Mouse (Mus musculus) neutrophil, adult 5-6 weeks (primary cell): ENCODE results near the gene Acaca. TPM values are rescaled to one million over a fixed set of nuclear protein-coding genes. Genes with fewer than 3 reads are reported as not detected.
"Not testable (repeated sequence)": the region's sequence is repeated elsewhere in the genome, so short reads cannot be mapped to it uniquely, and the experiment has no call there.

ENCODE experiments used
- ATAC-seq: fragments of 151-379, 151-347 bp; 2 replicates; pipeline ENCODE4 v1.8.0; 2017; ENCODE audit warnings: mild to moderate bottlenecking, moderate TSS enrichment; ENCODE audit not compliant: insufficient number of reproducible peaks, poor library complexity, low FRiP score, severe bottlenecking; ENCODE audit errors: extremely low read depth
- total RNA-seq: library from RNA; stranded (forward); fragments of 200-1000 nt; gene quantifications from 2 replicates; pipeline ENCODE4 v1.2.3, GENCODE M21; 2017

Acaca gene
- total RNA-seq, 1 experiment from 2014 or later: 23.2 TPM

GRCm38 (mm10) chr11:84292532-84292931 is 163.1 kb downstream of the Acaca start:
- ATAC-seq: no peak

DNA sequence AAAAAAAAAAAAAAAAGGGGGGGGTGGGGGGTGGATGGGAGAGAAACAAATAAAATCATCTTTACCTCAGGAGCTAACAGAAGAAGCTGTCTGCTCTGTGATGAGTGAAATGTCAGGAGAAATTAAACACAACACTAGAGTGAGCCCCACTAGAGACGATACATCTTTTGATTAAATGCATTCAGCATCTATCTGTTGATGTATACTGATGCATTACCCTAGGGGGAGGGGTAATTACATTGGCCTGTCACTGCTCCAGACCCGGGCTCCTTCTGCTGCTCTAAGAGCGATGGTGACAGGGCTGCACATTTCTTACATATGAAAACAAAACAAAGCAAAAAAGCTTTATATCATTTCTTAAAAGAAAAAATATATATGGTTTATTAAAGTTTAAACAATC is 163.8 kb downstream of the Acaca start:
- no peak for ATAC-seq

GRCm38 (mm10) chr11:84296337-84296736 is 166.9 kb downstream of the Acaca start:
- no peak for ATAC-seq

GRCm38 (mm10) chr11:84305474-84305873 is 176.0 kb downstream of the Acaca start:
- no peak for ATAC-seq

GRCm38 (mm10) chr11:84306158-84306742 is 176.8 kb downstream of the Acaca start:
- ATAC-seq: no peak

DNA sequence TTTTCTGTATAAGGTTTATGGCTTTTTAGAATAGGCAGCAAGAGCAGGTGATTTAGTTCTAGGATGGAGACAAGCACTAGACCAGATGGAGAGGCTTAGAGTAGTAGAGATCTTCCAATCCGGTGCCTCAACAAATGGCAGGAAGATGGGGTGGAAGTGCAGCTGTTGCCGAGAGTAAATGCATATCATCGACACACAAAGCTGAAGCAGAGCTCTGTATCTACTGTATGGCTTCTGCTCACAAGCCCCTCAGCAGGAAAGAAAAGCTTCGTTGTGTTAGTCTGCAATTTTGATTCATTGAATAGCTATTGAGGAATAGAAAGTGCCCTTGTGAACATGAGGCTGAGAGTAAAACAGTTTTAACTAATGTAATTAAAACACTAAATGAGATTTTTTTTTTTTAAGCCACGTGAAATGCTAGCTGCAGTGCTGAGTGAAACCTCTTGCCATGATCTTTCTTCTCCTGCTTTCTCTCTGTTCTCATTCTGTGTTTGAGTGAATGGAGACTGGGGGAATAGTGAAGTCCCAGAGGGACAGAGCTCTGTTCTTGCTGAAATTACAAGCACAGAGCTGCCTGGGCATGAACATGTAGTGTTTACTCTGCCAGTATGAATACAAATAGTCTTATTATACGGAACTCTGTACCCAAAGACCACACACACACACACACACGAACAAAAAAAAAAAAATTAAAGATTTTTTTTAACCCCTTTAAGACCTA is 194.7 kb downstream of the Acaca start:
- no peak for ATAC-seq

DNA sequence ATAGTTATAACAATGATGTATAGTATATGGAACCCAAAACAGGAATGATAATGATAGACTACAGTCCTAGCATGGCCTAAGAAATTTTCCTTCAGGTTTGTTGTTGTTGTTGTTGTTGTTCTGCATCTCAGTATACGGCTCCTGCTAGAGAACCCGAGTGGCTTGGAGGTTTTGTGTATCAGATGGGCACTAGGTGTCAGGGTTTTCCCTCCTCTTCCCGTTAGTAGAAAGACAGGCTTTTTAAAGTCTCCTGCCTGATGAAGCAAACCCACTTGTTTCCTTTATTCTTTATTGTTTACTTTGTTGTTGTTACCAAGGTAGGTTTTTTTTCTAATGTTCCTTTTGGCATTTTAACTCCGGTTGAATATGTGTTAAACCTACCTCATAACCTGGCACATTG is 197.6 kb downstream of the Acaca start:
- no peak for ATAC-seq

GRCm38 (mm10) chr11:84332384-84332783 is 202.9 kb downstream of the Acaca start:
- ATAC-seq: no peak

GRCm38 (mm10) chr11:84332860-84333259 is 203.4 kb downstream of the Acaca start:
- ATAC-seq: no peak

- ATAC-seq: not testable (repeated sequence)
Observed at GRCm38 (mm10) chr11:84338273-84338672, 208.8 kb downstream of the Acaca start.

DNA sequence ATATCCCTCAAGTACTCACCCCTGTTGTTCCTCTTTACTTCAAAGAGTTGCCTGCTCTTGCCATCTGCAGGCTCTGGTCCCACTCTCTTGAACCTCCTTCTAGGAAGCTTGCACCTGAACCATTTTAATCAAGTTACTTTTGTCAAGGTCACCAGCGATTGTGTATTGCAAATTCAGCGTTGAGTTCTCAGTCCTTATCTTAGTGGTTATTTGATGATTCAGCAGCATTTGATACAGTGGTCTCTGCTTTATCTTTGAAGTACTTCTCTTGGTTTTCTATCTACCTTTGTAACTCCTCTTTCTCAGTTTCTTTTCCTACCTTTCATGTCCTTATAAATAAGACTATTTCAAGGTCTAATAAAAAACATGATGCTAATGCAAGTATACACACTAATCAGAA is 211.2 kb downstream of the Acaca start:
- ATAC-seq: no peak

DNA sequence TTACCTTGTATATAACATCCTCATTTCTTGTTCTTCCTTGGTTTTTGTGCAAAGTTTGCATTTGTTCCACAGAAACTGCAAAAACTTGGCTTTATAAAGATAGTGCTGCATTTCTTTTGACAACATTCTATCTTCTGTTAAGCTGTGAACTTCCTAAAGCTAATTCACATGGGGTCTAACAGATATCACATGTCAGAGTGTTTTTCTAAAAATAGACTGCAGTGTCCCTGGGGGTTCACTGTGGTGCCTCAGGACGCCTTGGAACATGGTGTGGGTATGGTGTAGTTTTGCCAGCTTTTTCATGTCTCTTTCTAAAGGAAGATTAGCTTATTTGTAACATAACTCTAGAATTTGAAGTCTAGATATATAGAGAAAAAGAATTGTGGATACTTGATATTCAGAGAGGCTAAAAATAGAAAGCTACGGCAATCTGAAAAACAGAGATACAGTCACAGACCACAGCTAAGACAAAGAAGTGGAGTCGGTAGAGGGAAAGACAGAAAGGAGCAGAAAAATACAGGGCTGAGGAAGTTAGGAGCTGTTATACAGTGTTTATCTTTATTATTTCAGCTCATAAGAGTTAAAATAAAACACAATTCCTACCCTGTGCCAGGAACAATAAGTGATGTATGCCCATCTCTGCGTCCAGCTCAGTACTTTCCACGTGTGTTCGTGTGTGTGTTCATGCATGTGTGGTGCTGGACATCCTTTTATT is 215.2 kb downstream of the Acaca start:
- no peak for ATAC-seq

- no peak for ATAC-seq
Observed at GRCm38 (mm10) chr11:84347766-84348165, 218.3 kb downstream of the Acaca start.

DNA sequence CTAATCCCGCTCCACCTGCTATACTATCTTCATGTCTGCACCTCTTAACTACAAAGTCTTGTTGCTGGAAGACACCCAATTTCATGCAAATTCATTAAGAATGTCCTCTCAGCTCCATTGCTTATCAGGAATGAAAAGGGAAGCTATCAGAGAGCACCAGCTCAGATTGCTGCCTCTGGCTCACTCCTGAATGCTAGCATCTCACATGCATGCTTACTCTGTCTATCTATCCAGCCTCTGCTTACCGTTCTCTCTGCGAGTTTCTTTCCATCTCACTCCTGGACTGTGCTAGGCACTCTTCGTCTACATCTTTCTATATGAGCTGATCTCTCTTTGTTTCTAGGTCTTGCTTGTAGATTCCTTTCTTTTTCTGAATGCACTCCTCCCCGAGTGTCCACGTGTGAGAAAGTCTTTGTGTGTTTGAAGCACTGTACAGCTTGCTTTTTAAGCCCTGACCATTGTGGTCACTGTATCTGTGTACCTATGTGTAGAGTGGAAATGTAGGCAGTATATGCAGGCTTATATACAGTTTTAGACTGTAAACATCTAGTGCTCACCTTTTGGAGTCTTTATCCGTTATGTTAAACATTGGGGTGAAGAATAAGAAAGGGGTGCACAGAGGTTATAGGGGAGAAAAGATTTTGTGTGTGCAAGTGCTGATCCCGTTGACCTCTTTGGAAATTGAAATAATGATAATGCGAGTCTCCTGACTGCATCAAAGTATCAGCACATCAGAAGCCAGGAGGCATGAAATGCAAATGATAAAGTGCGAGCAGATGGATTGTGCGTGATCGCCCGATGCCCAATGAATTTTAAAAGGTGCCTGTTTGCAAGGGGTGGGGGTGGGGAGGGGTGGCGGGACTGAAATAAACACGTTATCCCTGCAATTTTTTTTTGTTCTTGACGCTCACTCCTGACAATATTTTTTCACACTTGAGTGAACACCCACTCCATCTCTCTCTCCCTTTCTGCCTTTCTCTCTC is 219.7 kb downstream of the Acaca start:
- no peak for ATAC-seq

GRCm38 (mm10) chr11:84351150-84351549 is 221.7 kb downstream of the Acaca start:
- ATAC-seq: no peak

- ATAC-seq: no peak
Observed at GRCm38 (mm10) chr11:84353058-84353726, 223.7 kb downstream of the Acaca start.

GRCm38 (mm10) chr11:84357304-84357703 is 227.8 kb downstream of the Acaca start:
- no peak for ATAC-seq

GRCm38 (mm10) chr11:84357771-84358170 is 228.3 kb downstream of the Acaca start:
- ATAC-seq: no peak

GRCm38 (mm10) chr11:84361551-84361950 is 232.1 kb downstream of the Acaca start:
- ATAC-seq: no peak
